Mouse (Mus musculus) cortical plate, adult 2 months (tissue): ENCODE results near the gene Sema3c.

Source experiments
- CTCF ChIP-seq: fragments of 200-500 bp; IDR thresholded peaks from 2 replicates; pipeline ENCODE4 v1.5.1; 2011; ENCODE audit warnings: mild to moderate bottlenecking, control low read depth, low read length; ENCODE audit not compliant: insufficient read depth; ENCODE audit errors: extremely low read depth
- POLR2A ChIP-seq: fragments of 200-500 bp; IDR thresholded peaks from 2 replicates; pipeline ENCODE4 v1.6.1; 2011; ENCODE audit warnings: mild to moderate bottlenecking, low read length, control low read depth; ENCODE audit not compliant: insufficient read depth; ENCODE audit errors: extremely low read depth

GRCm38 (mm10) chr5:17576069-17576468 is 2.0 kb downstream of the Sema3c start:
- TF ChIP-seq CTCF (no peak), POLR2A (no peak)
